Mouse (Mus musculus): ENCODE measurements around the gene Naip6.

GRCm38 (mm10) chr13:100284611-100285010 lies 32.9 kb downstream of the Naip6 start:
- TF ChIP-seq CTCF (IDR thresholded peaks at IDR 0.05; ENCODE audit: extremely low read depth, insufficient read length, insufficient replicate concordance, low read depth, low read length), result no peak
- TF ChIP-seq POLR2A (IDR thresholded peaks at IDR 0.05; ENCODE audit: low read depth, low read length), result no peak

Measured in small intestine, adult 2 months (tissue).